8 mouse cellular contexts compared by ENCODE assay signal in the genomic region with DNA sequence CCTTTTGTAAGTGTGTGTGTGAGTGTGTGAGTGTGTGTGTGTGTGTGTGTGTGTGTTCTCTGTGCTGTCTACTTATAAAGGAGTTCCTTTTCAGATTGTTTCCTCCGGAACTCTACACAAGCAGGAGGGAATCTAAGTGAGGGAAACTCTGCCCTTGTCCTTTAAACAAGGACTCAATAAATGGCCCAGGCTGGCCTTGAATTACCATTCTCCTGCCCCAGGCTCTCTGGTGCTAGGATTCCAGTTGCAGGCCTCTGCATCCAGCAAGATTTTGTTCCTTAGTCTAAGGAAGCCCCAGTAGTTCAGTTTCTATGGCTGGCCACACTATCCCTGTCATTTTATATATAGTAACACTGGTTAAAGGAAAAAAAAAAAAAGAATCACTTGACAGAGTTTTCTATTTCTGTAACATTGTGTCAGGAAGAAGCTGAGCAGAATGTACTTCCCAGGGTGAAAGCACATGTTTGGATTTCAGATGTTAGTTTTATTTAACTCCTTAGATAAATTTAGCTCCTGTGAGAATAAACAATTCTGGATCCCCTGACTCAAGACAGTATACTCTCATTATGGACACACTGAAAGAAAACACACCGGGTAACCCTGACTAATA. TPM values are rescaled to one million over a fixed set of nuclear protein-coding genes. Genes with fewer than 3 reads are reported as not detected.
DNase-seq lines count a peak whose midpoint lies in the region; ATAC-seq lines count a peak whose summit lies in the region.

No protein-coding gene starts in this region.

- peak; percentile 43 for DNase-seq in adrenal gland, postnatal 10 days
- no peak for DNase-seq in left cerebral cortex, adult 18-20 months (ENCODE audit: low spot score in 2 of 2)
- DNase-seq in right cerebral cortex, postnatal 14 days = no peak
- DNase-seq in right cerebral cortex, postnatal 4 days = no peak

- no peaks in the 10 kb centered on the region for H3K9me3 ChIP-seq in erythroblast, embryonic 14.5 days (ENCODE audit: control insufficient read depth, low read length)
- no peaks in the 10 kb centered on the region for H3K9me3 ChIP-seq in heart, embryonic 15.5 days (replicated peaks)

- peaks cover 21% of the 10 kb centered on the region for H3K27me3 ChIP-seq in erythroblast, embryonic 14.5 days (ENCODE audit: control insufficient read depth)
- H3K27me3 ChIP-seq in heart, embryonic 15.5 days = no peaks in the 10 kb centered on the region

- WGBS in heart, embryonic 15.5 days = 36% methylated on average over 2 of the region's 2 CpGs
- 53% methylated on average over 2 of the region's 2 CpGs for WGBS in macrophage (ENCODE audit: missing documents)

- peak overlapping the region; percentile 64 for H3K9ac ChIP-seq in heart, embryonic 15.5 days

- peak overlapping the region; percentile 85 for H3K27ac ChIP-seq in heart, embryonic 15.5 days
- H3K27ac ChIP-seq in macrophage = peak overlapping the region; percentile 61

- H3K36me3 ChIP-seq in erythroblast, embryonic 14.5 days (ENCODE audit: control insufficient read depth) = peaks cover 56% of the 10 kb centered on the region
- no peaks in the 10 kb centered on the region for H3K36me3 ChIP-seq in heart, embryonic 15.5 days
- H3K36me3 ChIP-seq in macrophage (ENCODE audit: inconsistent target) = no peaks in the 10 kb centered on the region

- H3K79me2 ChIP-seq in macrophage (ENCODE audit: inconsistent target) = peaks cover 51% of the 10 kb centered on the region

- peak overlapping the region; percentile 77 for H3K4me2 ChIP-seq in heart, embryonic 15.5 days

- peak overlapping the region; percentile 89 for H3K4me3 ChIP-seq in erythroblast, embryonic 14.5 days (replicated peaks)
- H3K4me3 ChIP-seq in heart, embryonic 15.5 days = peak overlapping the region; percentile 61
- H3K4me3 ChIP-seq in macrophage (ENCODE audit: inconsistent target) = peak overlapping the region; percentile 94

- H3K4me1 ChIP-seq in erythroblast, embryonic 14.5 days (ENCODE audit: control insufficient read depth) = peaks cover 72% of the 10 kb centered on the region
- peaks cover 14% of the 10 kb centered on the region for H3K4me1 ChIP-seq in heart, embryonic 15.5 days (replicated peaks)

- ATAC-seq in erythroblast, adult 5-6 weeks (replicated peaks; ENCODE audit: low FRiP score, poor library complexity, severe bottlenecking) = no peak
- no peak for ATAC-seq in heart, embryonic 15.5 days (replicated peaks; ENCODE audit: insufficient number of reproducible peaks, insufficient read depth, low FRiP score, low read depth)

RNA-seq across cellular contexts. Expression of a gene that starts 1.5 kb away (rescaled TPM):
- polyA plus RNA-seq in erythroblast, embryonic 14.5 days (2012) = 58.2 and 125 TPM in 2 replicates
- 84.0 and 95.1 TPM in 2 replicates for total RNA-seq in erythroblast, adult 5-6 weeks (2015; ENCODE audit: low replicate concordance)
- total RNA-seq in erythroblast, adult 5-6 weeks (2017; ENCODE audit: low replicate concordance) = 132 and 152 TPM in 2 replicates
- 10 to 100 TPM; 63.5 to 71.5 TPM for total RNA-seq in adrenal gland, postnatal 10 days (2021)
- 145 and 154 TPM in 2 replicates for polyA plus RNA-seq in heart, embryonic 15.5 days (2015; fragmentation: Nextera tagmentation; extraction: Ambion mirVana)
- 1 to 10 TPM in 11 of 26 experiments, under 1 TPM in 2, not detected in 13; 0.58 to 6.9 (median 1.7) TPM for total RNA-seq in macrophage (2018; cell fraction: chromatin; rRNA removed)
- total RNA-seq in macrophage (2018; cell fraction: cytosol; rRNA removed) = 10 to 100 TPM in 20 of 26 experiments, 1 to 10 TPM in 6; 7.0 to 36.8 (median 17.8) TPM
- total RNA-seq in macrophage (2018; cell fraction: nucleus; rRNA removed) = 10 to 100 TPM in 1 of 26 experiments, 1 to 10 TPM in 23, under 1 TPM in 2; 0.78 to 11.3 (median 2.8) TPM
- 20.3 to 34.7 TPM (median 26.0 TPM) in 3 replicates for polyA plus RNA-seq in macrophage (2018)
- total RNA-seq in left cerebral cortex, adult 18-20 months (2021) = 100 to 1,000 TPM; 109 to 113 TPM

RNA-seq across cellular contexts. Expression of a gene that starts 42.3 kb away (rescaled TPM):
- polyA plus RNA-seq in erythroblast, embryonic 14.5 days (2012) = 2.2 and 2.6 TPM in 2 replicates
- total RNA-seq in erythroblast, adult 5-6 weeks (2015; ENCODE audit: low replicate concordance) = 4.6 and 9.2 TPM in 2 replicates
- 11.1 and 11.6 TPM in 2 replicates for total RNA-seq in erythroblast, adult 5-6 weeks (2017; ENCODE audit: low replicate concordance)
- total RNA-seq in adrenal gland, postnatal 10 days (2021) = 10 to 100 TPM; 63.5 to 65.6 TPM
- polyA plus RNA-seq in heart, embryonic 15.5 days (2015; fragmentation: Nextera tagmentation; extraction: Ambion mirVana) = 25.3 and 35.4 TPM in 2 replicates
- total RNA-seq in macrophage (2018; cell fraction: chromatin; rRNA removed) = 100 to 1,000 TPM in 1 of 26 experiments, 10 to 100 TPM in 23, 1 to 10 TPM in 2; 4.8 to 100 (median 25.3) TPM
- total RNA-seq in macrophage (2018; cell fraction: cytosol; rRNA removed) = 100 to 1,000 TPM in 9 of 26 experiments, 10 to 100 TPM in 17; 36.9 to 126 (median 74.7) TPM
- 100 to 1,000 TPM in 2 of 26 experiments, 10 to 100 TPM in 24; 15.0 to 107 (median 36.7) TPM for total RNA-seq in macrophage (2018; cell fraction: nucleus; rRNA removed)
- polyA plus RNA-seq in macrophage (2018) = 92.1 to 110 TPM (median 93.8 TPM) in 3 replicates
- 10 to 100 TPM; 25.9 to 26.8 TPM for total RNA-seq in left cerebral cortex, adult 18-20 months (2021)
